Mouse (Mus musculus) bone marrow macrophage, adult 2 months (primary cell): ENCODE results near the gene Iqschfp. TPM values are rescaled to one million over a fixed set of nuclear protein-coding genes. Genes with fewer than 3 reads are reported as not detected.

Experiments
- H3K27ac ChIP-seq: 2 replicates; pipeline ENCODE4 v1.5.1; 2012; ENCODE audit warnings: low read depth, low read length; ENCODE audit not compliant: insufficient read depth
- H3K4me1 ChIP-seq: 2 replicates; pipeline ENCODE4 v1.6.1; 2012; ENCODE audit warnings: low read length; ENCODE audit not compliant: control insufficient read depth, insufficient read depth
- H3K4me3 ChIP-seq: 2 replicates; pipeline ENCODE4 v1.5.1; 2012; ENCODE audit warnings: mild to moderate bottlenecking, low read length, moderate library complexity; ENCODE audit not compliant: insufficient read depth
- CTCF ChIP-seq: IDR thresholded peaks from 2 replicates; pipeline ENCODE4 v1.5.1; 2012; ENCODE audit warnings: low read depth, mild to moderate bottlenecking, low read length, moderate library complexity
- POLR2A ChIP-seq: IDR thresholded peaks from 2 replicates; pipeline ENCODE4 v1.6.1; 2012; ENCODE audit warnings: mild to moderate bottlenecking, low read depth, low read length, borderline replicate concordance
- polyA plus RNA-seq: library from polyadenylated mRNA; stranded (reverse); fragments of >200 nt; gene quantifications from 2 replicates; pipeline ENCODE4 v1.2.4, GENCODE M21; 2012; ENCODE audit not compliant: missing spikeins, insufficient read depth, insufficient read length

Iqschfp gene
- polyA plus RNA-seq = not detected in 2 replicates

- no peak within 1 kb of the TSS for H3K27ac ChIP-seq
- no peaks in the 10 kb centered on the region for H3K4me1 ChIP-seq
- TF ChIP-seq POLR2A (no peak), CTCF (no peak)
Measured at GRCm38 (mm10) chr3:67892026-67892705, at the start of gene Iqschfp, which contains the start of gene Iqcj. Gene Iqschfp, plus strand, starts transcription at chr3:67892232. Gene Iqcj, plus strand, starts transcription at chr3:67892220.

GRCm38 (mm10) chr3:67852397-67852796 is 39.6 kb upstream of the Iqschfp start:
- H3K4me1 ChIP-seq = no peaks in the 10 kb centered on the region
- H3K4me3 ChIP-seq = no peak overlapping the region
- no peak overlapping the region for H3K27ac ChIP-seq
- TF ChIP-seq CTCF (no peak), POLR2A (no peak)

More at GRCm38 (mm10) chr3:67892026-67892705, at the start of gene Iqschfp, which contains the start of gene Iqcj:
- H3K4me3 ChIP-seq = no peak within 1 kb of the TSS

GRCm38 (mm10) chr3:67861524-67861923 is 30.5 kb upstream of the Iqschfp start:
- Histone ChIP-seq H3K4me3 (no peak overlapping the region), H3K27ac (no peak overlapping the region), H3K4me1 (no peaks in the 10 kb centered on the region)
- TF ChIP-seq CTCF (no peak), POLR2A (no peak)

GRCm38 (mm10) chr3:67867420-67868065 is 24.5 kb upstream of the Iqschfp start:
- Histone ChIP-seq H3K4me1 (no peaks in the 10 kb centered on the region), H3K4me3 (no peak overlapping the region), H3K27ac (no peak overlapping the region)
- TF ChIP-seq CTCF = no peak
- no peak for TF ChIP-seq POLR2A

- no peak overlapping the region for H3K27ac ChIP-seq
- H3K4me3 ChIP-seq = no peak overlapping the region
- TF ChIP-seq POLR2A (no peak), CTCF (no peak)
- H3K4me1 ChIP-seq = no peaks in the 10 kb centered on the region
Measured at GRCm38 (mm10) chr3:67869424-67869823, 22.6 kb upstream of the Iqschfp start.

- H3K4me1 ChIP-seq = no peaks in the 10 kb centered on the region
- no peak for TF ChIP-seq CTCF
- TF ChIP-seq POLR2A = no peak
- H3K4me3 ChIP-seq = no peak overlapping the region
- H3K27ac ChIP-seq = no peak overlapping the region
Measured at GRCm38 (mm10) chr3:67877253-67877652, 14.8 kb upstream of the Iqschfp start.

GRCm38 (mm10) chr3:67884335-67884734 is 7.7 kb upstream of the Iqschfp start:
- TF ChIP-seq CTCF = no peak
- TF ChIP-seq POLR2A = no peak
- no peak overlapping the region for H3K27ac ChIP-seq
- H3K4me3 ChIP-seq = no peak overlapping the region
- H3K4me1 ChIP-seq = no peaks in the 10 kb centered on the region

GRCm38 (mm10) chr3:67886176-67886575 is 5.9 kb upstream of the Iqschfp start:
- no peak overlapping the region for H3K27ac ChIP-seq
- TF ChIP-seq POLR2A (no peak), CTCF (no peak)
- no peak overlapping the region for H3K4me3 ChIP-seq
- no peaks in the 10 kb centered on the region for H3K4me1 ChIP-seq

GRCm38 (mm10) chr3:67887251-67887650 is 4.8 kb upstream of the Iqschfp start:
- TF ChIP-seq POLR2A = no peak
- no peak for TF ChIP-seq CTCF
- H3K27ac ChIP-seq = no peak overlapping the region
- no peaks in the 10 kb centered on the region for H3K4me1 ChIP-seq
- no peak overlapping the region for H3K4me3 ChIP-seq

GRCm38 (mm10) chr3:67892768-67893167 is 736 bp downstream of the Iqschfp start:
- TF ChIP-seq CTCF (no peak), POLR2A (no peak)
- Histone ChIP-seq H3K4me1 (no peaks in the 10 kb centered on the region), H3K4me3 (no peak overlapping the region)

More at GRCm38 (mm10) chr3:67892768-67893167, 736 bp downstream of the Iqschfp start:
- H3K27ac ChIP-seq = no peak overlapping the region
